ENCODE assay signal across 8 mouse cellular contexts in genomic region chr1:180811596-180812462, GRCm38 (mm10). TPM values are rescaled to one million over a fixed set of nuclear protein-coding genes. Genes with fewer than 3 reads are reported as not detected.
A peak's percentile ranks its signal among the peaks of the same experiment; 100 is the strongest.
DNase-seq lines count a peak whose midpoint lies in the region; ATAC-seq and TF ChIP-seq lines count a peak whose summit lies in the region.

No protein-coding gene starts in this region.

- peak overlapping the region; percentile 98 for H3K4me3 ChIP-seq in megakaryocyte, embryonic 14.5 days (replicated peaks)
- H3K4me3 ChIP-seq in forebrain, postnatal 0 days (ENCODE audit: low read depth, low read length): peak overlapping the region; percentile 95
- H3K4me3 ChIP-seq in limb, embryonic 13.5 days: peak overlapping the region; percentile 97
- peak overlapping the region; percentile 91 for H3K4me3 ChIP-seq in neural tube, embryonic 12.5 days

- TF ChIP-seq CTCF in forebrain, postnatal 0 days (IDR thresholded peaks at IDR 0.05; ENCODE audit: low read depth): peak; percentile 67

- no peaks in the 10 kb centered on the region for H3K27me3 ChIP-seq in megakaryocyte, embryonic 14.5 days (replicated peaks)
- H3K27me3 ChIP-seq in forebrain, postnatal 0 days (ENCODE audit: insufficient read depth, low read length): no peaks in the 10 kb centered on the region
- H3K27me3 ChIP-seq in limb, embryonic 13.5 days: no peaks in the 10 kb centered on the region
- H3K27me3 ChIP-seq in neural tube, embryonic 12.5 days (replicated peaks): no peaks in the 10 kb centered on the region

- DNase-seq in T-cell, adult 2 months (ENCODE audit: low spot score): peak; percentile 69
- DNase-seq in forebrain, postnatal 0 days: peak; percentile 17
- no peak for DNase-seq in left cerebral cortex, adult 18-20 months (ENCODE audit: low spot score in 2 of 2)
- DNase-seq in right cerebral cortex, postnatal 14 days: no peak

- H3K27ac ChIP-seq in forebrain, postnatal 0 days (ENCODE audit: low read depth, low read length): peak overlapping the region; percentile 100
- H3K27ac ChIP-seq in limb, embryonic 13.5 days: peak overlapping the region; percentile 100
- H3K27ac ChIP-seq in neural tube, embryonic 12.5 days: peak overlapping the region; percentile 99

- H3K4me2 ChIP-seq in forebrain, postnatal 0 days (ENCODE audit: low read depth): peak overlapping the region; percentile 50
- H3K4me2 ChIP-seq in limb, embryonic 13.5 days (replicated peaks): peak overlapping the region; percentile 64
- H3K4me2 ChIP-seq in neural tube, embryonic 12.5 days (replicated peaks): peak overlapping the region; percentile 61

- peaks cover 50% of the 10 kb centered on the region for H3K4me1 ChIP-seq in megakaryocyte, embryonic 14.5 days
- H3K4me1 ChIP-seq in forebrain, postnatal 0 days (ENCODE audit: insufficient read depth): peaks cover 23% of the 10 kb centered on the region
- H3K4me1 ChIP-seq in limb, embryonic 13.5 days: peaks cover 50% of the 10 kb centered on the region
- H3K4me1 ChIP-seq in neural tube, embryonic 12.5 days: peaks cover 38% of the 10 kb centered on the region

- no peaks in the 10 kb centered on the region for H3K9me3 ChIP-seq in megakaryocyte, embryonic 14.5 days
- no peaks in the 10 kb centered on the region for H3K9me3 ChIP-seq in forebrain, postnatal 0 days (ENCODE audit: low read length)
- H3K9me3 ChIP-seq in limb, embryonic 13.5 days: no peaks in the 10 kb centered on the region
- no peaks in the 10 kb centered on the region for H3K9me3 ChIP-seq in neural tube, embryonic 12.5 days

- ATAC-seq in megakaryocyte, adult 5-6 weeks (ENCODE audit: poor library complexity, severe bottlenecking): no peak
- ATAC-seq in forebrain, postnatal 0 days: no peak
- no peak for ATAC-seq in limb, embryonic 13.5 days (ENCODE audit: low FRiP score, low read depth)
- ATAC-seq in neural tube, embryonic 12.5 days (ENCODE audit: low FRiP score, low read depth): no peak

- 2% methylated on average over 27 of the region's 27 CpGs for WGBS in forebrain, postnatal 0 days
- WGBS in limb, embryonic 13.5 days: 5% methylated on average over 27 of the region's 27 CpGs
- 6% methylated on average over 27 of the region's 27 CpGs for WGBS in neural tube, embryonic 12.5 days

- H3K36me3 ChIP-seq in megakaryocyte, embryonic 14.5 days (replicated peaks; ENCODE audit: low read length): peaks cover 49% of the 10 kb centered on the region
- peaks cover 21% of the 10 kb centered on the region for H3K36me3 ChIP-seq in forebrain, postnatal 0 days (ENCODE audit: insufficient read depth)
- peaks cover 34% of the 10 kb centered on the region for H3K36me3 ChIP-seq in limb, embryonic 13.5 days
- H3K36me3 ChIP-seq in neural tube, embryonic 12.5 days: peaks cover 35% of the 10 kb centered on the region

- peak overlapping the region; percentile 98 for H3K9ac ChIP-seq in forebrain, postnatal 0 days
- peak overlapping the region; percentile 100 for H3K9ac ChIP-seq in limb, embryonic 13.5 days
- peak overlapping the region; percentile 99 for H3K9ac ChIP-seq in neural tube, embryonic 12.5 days

RNA-seq across cellular contexts. Expression of gene H3f3a, which starts 1.9 kb away (rescaled TPM):
- 752 and 2,061 TPM in 2 replicates for polyA plus RNA-seq in megakaryocyte, embryonic 14.5 days (2012; ENCODE audit: insufficient read depth, low replicate concordance)
- total RNA-seq in megakaryocyte, adult 5-6 weeks (2015): 3,482 and 3,921 TPM in 2 replicates
- 2,689 and 3,338 TPM in 2 replicates for total RNA-seq in megakaryocyte, adult 5-6 weeks (2017)
- total RNA-seq in forebrain, postnatal 0 days (2014; rRNA removed): 3,418 and 3,587 TPM in 2 replicates
- 2,464 and 2,886 TPM in 2 replicates for polyA plus RNA-seq in forebrain, postnatal 0 days (2015; fragmentation: Nextera tagmentation; extraction: Ambion mirVana)
- polyA plus RNA-seq in limb, embryonic 13.5 days (2015; fragmentation: Nextera tagmentation; extraction: Ambion mirVana): 3,132 and 3,199 TPM in 2 replicates
- 3,506 and 3,654 TPM in 2 replicates for polyA plus RNA-seq in neural tube, embryonic 12.5 days (2016; fragmentation: Nextera tagmentation; extraction: Ambion mirVana)
- 100 to 1,000 TPM; 249 to 263 TPM for total RNA-seq in left cerebral cortex, adult 18-20 months (2021)

RNA-seq across cellular contexts. Expression of gene Sde2, which starts 39.1 kb away (rescaled TPM):
- polyA plus RNA-seq in megakaryocyte, embryonic 14.5 days (2012; ENCODE audit: insufficient read depth, low replicate concordance): 8.2 and 18.2 TPM in 2 replicates
- total RNA-seq in megakaryocyte, adult 5-6 weeks (2015): 18.1 and 21.1 TPM in 2 replicates
- total RNA-seq in megakaryocyte, adult 5-6 weeks (2017): 24.8 and 34.9 TPM in 2 replicates
- total RNA-seq in forebrain, postnatal 0 days (2014; rRNA removed): 16.3 and 19.6 TPM in 2 replicates
- 17.8 and 24.8 TPM in 2 replicates for polyA plus RNA-seq in forebrain, postnatal 0 days (2015; fragmentation: Nextera tagmentation; extraction: Ambion mirVana)
- polyA plus RNA-seq in limb, embryonic 13.5 days (2015; fragmentation: Nextera tagmentation; extraction: Ambion mirVana): 39.3 and 40.7 TPM in 2 replicates
- polyA plus RNA-seq in neural tube, embryonic 12.5 days (2016; fragmentation: Nextera tagmentation; extraction: Ambion mirVana): 37.6 and 40.5 TPM in 2 replicates
- 10 to 100 TPM; 20.9 to 25.7 TPM for total RNA-seq in left cerebral cortex, adult 18-20 months (2021)

Comparison
In these comparisons a context has a peak if more than half of its experiments do, and no peak if none do; other contexts are left out.
1. DNase-seq: peak in T-cell, adult 2 months (single experiment) and forebrain, postnatal 0 days (single experiment); none in left cerebral cortex, adult 18-20 months (0 of 2) and right cerebral cortex, postnatal 14 days (single experiment).
2. Peak in every context shown above with its lines, with median percentiles within 50 percentile points of each other: H3K4me3 ChIP-seq, H3K27ac ChIP-seq, H3K4me2 ChIP-seq and H3K9ac ChIP-seq.